Mouse (Mus musculus) embryonic facial prominence, embryonic 14.5 days (tissue): ENCODE results near the gene 4930578C19Rik. TPM values are rescaled to one million over a fixed set of nuclear protein-coding genes. Genes with fewer than 3 reads are reported as not detected.
A peak's percentile ranks its signal among the peaks of the same experiment; 100 is the strongest.
"Not testable (repeated sequence)": the region's sequence is repeated elsewhere in the genome, so short reads cannot be mapped to it uniquely, and the experiment has no call there.

ENCODE experiments used
- ATAC-seq: fragments of 200-750 bp; cut with Nextera tagmentation; 2 replicates; pipeline ENCODE4 v1.8.0; 2017; ENCODE audit warnings: low read depth, moderate number of reproducible peaks, moderate TSS enrichment
- DNase-seq: peaks from one replicate; pipeline ENCODE4 v3.0.0-alpha.2; 2015; ENCODE audit warnings: low spot score
- H3K27ac ChIP-seq: fragments of 300-500 bp; sonication (generic); replicated peaks from 2 replicates; pipeline ENCODE4 v1.5.1; 2014; ENCODE audit warnings: low read depth, mild to moderate bottlenecking, low read length, moderate library complexity
- H3K27me3 ChIP-seq: fragments of 300-500 bp; sonication (generic); replicated peaks from 2 replicates; pipeline ENCODE4 v1.6.1; 2014; ENCODE audit warnings: low read length; ENCODE audit not compliant: control insufficient read depth, insufficient read depth
- H3K36me3 ChIP-seq: fragments of 300-500 bp; sonication (generic); 2 replicates; pipeline ENCODE4 v1.6.1; 2014; ENCODE audit warnings: low read length, mixed read lengths; ENCODE audit not compliant: control insufficient read depth, insufficient read depth
- H3K4me1 ChIP-seq: fragments of 300-500 bp; sonication (generic); 2 replicates; pipeline ENCODE4 v1.6.1; 2014; ENCODE audit warnings: antibody characterized with exemption, low read length; ENCODE audit not compliant: control insufficient read depth, insufficient read depth
- H3K4me2 ChIP-seq: fragments of 300-500 bp; sonication (generic); 2 replicates; pipeline ENCODE4 v1.6.1; 2014; ENCODE audit warnings: low read depth, mild to moderate bottlenecking, low read length, moderate library complexity, mixed read lengths
- H3K4me3 ChIP-seq: fragments of 300-500 bp; sonication (generic); 2 replicates; pipeline ENCODE4 v1.5.1; 2014; ENCODE audit warnings: low read depth, mild to moderate bottlenecking, low read length
- H3K9ac ChIP-seq: fragments of 300-500 bp; sonication (generic); 2 replicates; pipeline ENCODE4 v1.6.1; 2014; ENCODE audit warnings: low read depth, mild to moderate bottlenecking, low read length, moderate library complexity, mixed read lengths
- H3K9me3 ChIP-seq: fragments of 300-500 bp; sonication (generic); 2 replicates; pipeline ENCODE4 v1.6.1; 2016; ENCODE audit warnings: low read length; ENCODE audit not compliant: control insufficient read depth
- WGBS: fragments of 180-500 bp; shearing (Covaris S2); extraction: QIAGEN DNeasy Blood & Tissue Kit; methylation state at CpG from one replicate; pipeline ENCODE4 v1.1.7; 2014; 5-methylcytosine and 5-hydroxymethylcytosine counted together
- polyA plus RNA-seq: library from polyadenylated mRNA; unstranded; fragments of >200 nt; fragmentation: Nextera tagmentation; extraction: Ambion mirVana; gene quantifications from 2 replicates; pipeline ENCODE4 v1.2.1, GENCODE M21; 2014

Gene 4930578C19Rik
- polyA plus RNA-seq, 1 experiment from 2014 or later = 0.99 TPM

- Histone ChIP-seq H3K27ac (no peak overlapping the region), H3K9me3 (no peaks in the 10 kb centered on the region), H3K4me3 (no peak overlapping the region), H3K4me1 (no peaks in the 10 kb centered on the region), H3K36me3 (no peaks in the 10 kb centered on the region), H3K9ac (no peak overlapping the region), H3K4me2 (no peak overlapping the region), H3K27me3 (no peaks in the 10 kb centered on the region)
- WGBS = 71% methylated on average over 2 of the region's 2 CpGs
- ATAC-seq = peak; percentile 91; the same call in 1 of the 2 replicates
- peak; percentile 44 for DNase-seq
Observed at GRCm38 (mm10) chrX:18414560-18414959, 46.6 kb downstream of the 4930578C19Rik start.

- no peaks in the 10 kb centered on the region for H3K4me1 ChIP-seq
- no peak overlapping the region for H3K27ac ChIP-seq
- H3K9me3 ChIP-seq = no peaks in the 10 kb centered on the region
- H3K36me3 ChIP-seq = no peaks in the 10 kb centered on the region
- ATAC-seq = no peak
- no peak overlapping the region for H3K9ac ChIP-seq
- no peak overlapping the region for H3K4me2 ChIP-seq
- H3K4me3 ChIP-seq = no peak overlapping the region
- H3K27me3 ChIP-seq = no peaks in the 10 kb centered on the region
- DNase-seq = no peak
- 81% methylated on average over 10 of the region's 10 CpGs for WGBS
Observed at GRCm38 (mm10) chrX:18411071-18411840, 49.9 kb downstream of the 4930578C19Rik start.

GRCm38 (mm10) chrX:18409598-18409997 is 51.6 kb downstream of the 4930578C19Rik start:
- Histone ChIP-seq H3K4me1 (no peaks in the 10 kb centered on the region), H3K27me3 (no peaks in the 10 kb centered on the region), H3K4me3 (no peak overlapping the region), H3K9me3 (no peaks in the 10 kb centered on the region), H3K9ac (no peak overlapping the region), H3K4me2 (no peak overlapping the region), H3K36me3 (no peaks in the 10 kb centered on the region), H3K27ac (no peak overlapping the region)
- DNase-seq (no peak), ATAC-seq (no peak)
- 36% methylated on average over 2 of the region's 2 CpGs for WGBS

- Histone ChIP-seq H3K27me3 (no peaks in the 10 kb centered on the region), H3K9me3 (no peaks in the 10 kb centered on the region), H3K4me1 (no peaks in the 10 kb centered on the region), H3K36me3 (no peaks in the 10 kb centered on the region), H3K27ac (no peak overlapping the region), H3K4me3 (no peak overlapping the region), H3K9ac (no peak overlapping the region), H3K4me2 (no peak overlapping the region)
- 58% methylated on average over 10 of the region's 10 CpGs for WGBS
- DNase-seq = peak; percentile 30
- ATAC-seq = no peak
Observed at GRCm38 (mm10) chrX:18402296-18402695, 58.9 kb downstream of the 4930578C19Rik start.

DNA sequence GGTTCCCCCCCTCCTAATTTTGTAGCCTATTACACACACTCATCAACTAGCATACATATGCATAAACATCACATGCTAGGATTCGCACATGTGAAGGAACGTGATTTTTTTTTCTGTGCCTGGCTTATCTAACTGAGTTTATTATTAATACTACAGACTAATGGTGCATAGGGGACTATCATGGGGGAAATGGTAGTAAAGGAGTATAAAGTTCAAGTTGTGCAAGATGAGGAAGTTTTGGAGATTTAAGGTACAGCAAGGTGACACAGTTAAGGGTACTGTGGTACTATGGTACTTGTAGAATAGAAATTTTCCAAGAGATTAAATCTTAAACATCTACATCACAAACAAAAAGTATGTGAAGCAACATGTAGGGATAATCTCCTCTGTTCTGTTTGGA is 64.5 kb downstream of the 4930578C19Rik start:
- Histone ChIP-seq H3K27ac (no peak overlapping the region), H3K36me3 (no peaks in the 10 kb centered on the region), H3K4me2 (no peak overlapping the region), H3K27me3 (no peaks in the 10 kb centered on the region), H3K9me3 (no peaks in the 10 kb centered on the region), H3K4me1 (no peaks in the 10 kb centered on the region), H3K9ac (no peak overlapping the region), H3K4me3 (no peak overlapping the region)
- ATAC-seq (no peak), DNase-seq (no peak)
- WGBS = 90% methylated on average over 2 of the region's 2 CpGs

DNA sequence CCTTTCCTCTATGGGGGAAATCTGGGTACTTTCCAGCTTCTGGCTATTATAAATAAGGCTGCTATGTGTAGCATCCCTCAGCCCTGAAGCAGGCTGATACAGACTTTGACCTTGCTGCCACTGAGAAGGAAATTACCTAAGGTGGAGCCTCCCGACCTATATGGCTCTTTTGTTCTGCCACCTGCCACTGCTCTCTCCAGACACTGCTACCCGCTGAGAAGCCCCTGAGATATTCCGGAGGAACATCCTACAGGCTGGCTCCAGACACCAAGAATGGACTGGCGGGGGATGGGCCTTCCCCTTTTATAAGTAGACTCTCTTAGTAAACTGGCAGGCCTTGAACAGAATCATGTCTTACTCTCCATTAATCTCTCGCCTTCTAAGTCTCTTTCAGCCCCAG is 77.0 kb downstream of the 4930578C19Rik start:
- not testable (repeated sequence) for DNase-seq, H3K9ac ChIP-seq, H3K27ac ChIP-seq, H3K36me3 ChIP-seq, H3K27me3 ChIP-seq, ATAC-seq, H3K4me3 ChIP-seq, H3K4me2 ChIP-seq, H3K9me3 ChIP-seq, H3K4me1 ChIP-seq
- 72% methylated on average over 5 of the region's 5 CpGs for WGBS
